Mouse (Mus musculus) adrenal gland, postnatal 4 days (tissue): ENCODE data around the gene Il10ra. TPM values are rescaled to one million over a fixed set of nuclear protein-coding genes. Genes with fewer than 3 reads are reported as not detected.

ENCODE experiments used
- DNase-seq, 2 experiments: peaks; one replicate each; pipeline ENCODE4 v3.0.0; 2021 to 2022; ENCODE audit warnings: low spot score in 2 of 2, mixed read lengths in 2 of 2
- microRNA-seq: library from miRNA; unstranded; fragments of <30 nt; microRNA quantifications from one replicate; pipeline ENCODE4 v1.2.0, GENCODE M21; 2021
- total RNA-seq, 2 experiments: library from RNA; stranded (reverse); gene quantifications; 2 replicates each; pipeline ENCODE4 v1.2.3; 2021

Il10ra gene
- total RNA-seq, 2 experiments from 2014 or later: 2.6 to 2.7 TPM

DNA sequence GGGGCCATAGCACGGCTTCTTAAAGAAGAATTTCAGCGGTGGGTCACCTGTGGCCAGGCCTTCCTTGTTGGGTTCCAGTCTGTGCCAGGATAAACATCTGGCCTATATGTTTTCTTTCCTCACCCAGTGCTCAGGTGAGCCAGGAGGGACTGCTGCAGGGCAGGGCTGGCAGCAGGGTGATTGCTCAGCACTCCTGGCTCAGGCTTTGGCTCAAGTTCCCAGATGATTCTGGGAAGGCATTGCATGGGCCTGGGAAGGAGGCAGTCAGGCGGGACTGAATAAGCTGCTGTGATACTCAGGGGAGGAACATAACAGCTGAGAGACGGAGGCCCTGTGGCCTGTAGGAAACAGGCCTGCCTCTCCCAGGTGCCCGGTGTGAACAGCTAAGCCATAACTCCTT lies 63.8 kb downstream of the Il10ra start:
- no peak for DNase-seq

Small RNA genes lying within 50 kb of the gene (microRNA-seq; reads per million reads assigned to microRNA genes)
- gene Mir7086: not detected

Other genes with a start within 250 kb of the Il10ra start
- gene Mpzl2, start 229.3 kb downstream of the Il10ra start, total RNA-seq: 1 to 10 TPM; 7.2 to 7.4 TPM
- gene Mpzl3, start 214.0 kb downstream of the Il10ra start, total RNA-seq: 1 to 10 TPM; 3.6 to 5.1 TPM
- 1 to 10 TPM; 1.2 to 1.6 TPM for gene Jaml, start 190.0 kb downstream of the Il10ra start, total RNA-seq
- gene Scn2b, start 151.4 kb downstream of the Il10ra start, total RNA-seq: 1 to 10 TPM; 6.6 to 7.9 TPM
- gene Scn4b, start 130.8 kb downstream of the Il10ra start, total RNA-seq: 1 to 10 TPM; 2.6 to 3.0 TPM
- gene BC049352, start 87.1 kb downstream of the Il10ra start, total RNA-seq: under 1 TPM in 1 of 2 experiments, not detected in 1; 0.17 TPM
- gene Tmprss4, start 65.1 kb downstream of the Il10ra start, total RNA-seq: under 1 TPM in 1 of 2 experiments, not detected in 1; 0.50 TPM
- gene Tmprss13, start 50.0 kb upstream of the Il10ra start, total RNA-seq: under 1 TPM; 0.17 to 0.28 TPM
- gene Fxyd6, start 101.0 kb upstream of the Il10ra start, total RNA-seq: 100 to 1,000 TPM; 123 to 137 TPM
- gene Fxyd2, start 130.5 kb upstream of the Il10ra start, total RNA-seq: 100 to 1,000 TPM in 1 of 2 experiments, 1 to 10 TPM in 1; 8.6 to 119 TPM
- gene Dscaml1, start 157.5 kb upstream of the Il10ra start, total RNA-seq: 1 to 10 TPM; 2.3 to 2.5 TPM